Mouse (Mus musculus) heart, embryonic 11.5 days (tissue): ENCODE results near the gene Tceal1. TPM values are rescaled to one million over a fixed set of nuclear protein-coding genes. Genes with fewer than 3 reads are reported as not detected.
"Not testable (repeated sequence)": the region's sequence is repeated elsewhere in the genome, so short reads cannot be mapped to it uniquely, and the experiment has no call there.

ENCODE experiments used
- ATAC-seq: fragments of 200-750 bp; cut with Nextera tagmentation; replicated peaks from 2 replicates; pipeline ENCODE4 v1.8.0; 2017; ENCODE audit warnings: moderate library complexity; ENCODE audit not compliant: insufficient number of reproducible peaks, low FRiP score, low TSS enrichment
- H3K27ac ChIP-seq: fragments of 300-500 bp; sonication (generic); 2 replicates; pipeline ENCODE4 v1.5.1; 2014; ENCODE audit warnings: mild to moderate bottlenecking, low read depth, low read length
- H3K27me3 ChIP-seq: fragments of 300-500 bp; sonication (generic); 2 replicates; pipeline ENCODE4 v1.6.1; 2014; ENCODE audit warnings: mild to moderate bottlenecking, low read length, mixed read lengths; ENCODE audit not compliant: control insufficient read depth, insufficient read depth
- H3K36me3 ChIP-seq: fragments of 300-500 bp; sonication (generic); 2 replicates; pipeline ENCODE4 v1.6.1; 2014; ENCODE audit warnings: mild to moderate bottlenecking, low read length, moderate library complexity, mixed read lengths; ENCODE audit not compliant: control insufficient read depth, insufficient read depth
- H3K4me1 ChIP-seq: fragments of 300-500 bp; sonication (generic); 2 replicates; pipeline ENCODE4 v1.6.1; 2014; ENCODE audit warnings: low read length; ENCODE audit not compliant: control insufficient read depth, insufficient read depth
- H3K4me2 ChIP-seq: fragments of 300-500 bp; sonication (generic); 2 replicates; pipeline ENCODE4 v1.6.1; 2014; ENCODE audit warnings: mild to moderate bottlenecking, moderate library complexity
- H3K4me3 ChIP-seq: fragments of 300-500 bp; sonication (generic); 2 replicates; pipeline ENCODE4 v1.5.1; 2014; ENCODE audit warnings: low read depth, low read length
- H3K9ac ChIP-seq: fragments of 300-500 bp; sonication (generic); 2 replicates; pipeline ENCODE4 v1.6.1; 2014; ENCODE audit warnings: mild to moderate bottlenecking, low read depth, low read length, moderate library complexity
- H3K9me3 ChIP-seq: fragments of 300-500 bp; sonication (generic); replicated peaks from 2 replicates; pipeline ENCODE4 v1.6.1; 2016; ENCODE audit warnings: low read length; ENCODE audit not compliant: control insufficient read depth
- WGBS: fragments of 180-500 bp; shearing (Covaris S2); extraction: QIAGEN DNeasy Blood & Tissue Kit; methylation state at CpG from one replicate; pipeline ENCODE4 v1.1.7; 2014; ENCODE audit not compliant: insufficient replicate concordance; 5-methylcytosine and 5-hydroxymethylcytosine counted together
- polyA plus RNA-seq: library from polyadenylated mRNA; unstranded; fragments of >200 nt; fragmentation: Nextera tagmentation; extraction: Ambion mirVana; gene quantifications from 2 replicates; pipeline ENCODE4 v1.2.1, GENCODE M21; 2014

Tceal1 gene
- polyA plus RNA-seq, 1 experiment from 2014 or later, result 7.3 TPM

DNA sequence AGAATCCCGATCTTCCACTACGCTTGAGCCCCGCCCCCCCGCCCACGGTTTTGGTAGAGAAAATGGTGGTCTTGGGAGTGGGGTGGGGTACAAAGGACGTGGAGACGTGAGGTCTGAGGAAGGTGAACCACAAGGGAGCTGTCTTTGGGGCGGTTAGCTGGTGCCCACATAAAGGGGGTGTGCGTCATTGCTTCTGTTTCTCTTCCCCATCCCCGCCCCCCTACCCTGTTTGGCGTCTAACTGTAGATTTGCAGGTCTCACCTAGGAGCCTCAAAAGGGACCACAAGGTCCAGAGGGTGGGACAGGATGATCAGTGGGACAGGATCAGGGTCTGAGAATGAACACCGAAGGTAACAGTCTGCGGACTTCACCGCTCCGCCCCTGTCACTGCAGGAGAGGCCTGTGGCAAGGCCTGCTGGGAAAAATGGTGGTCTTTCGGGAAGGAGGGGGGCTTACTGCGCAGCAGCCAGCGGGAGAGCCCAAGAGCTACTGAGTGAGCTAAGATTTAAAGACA lies 443 bp downstream of the Tceal1 start:
- no peaks in the 10 kb centered on the region for H3K27me3 ChIP-seq
- H3K4me1 ChIP-seq, result no peaks in the 10 kb centered on the region
- H3K36me3 ChIP-seq, result no peaks in the 10 kb centered on the region
- peak overlapping the region; percentile 52 for H3K4me3 ChIP-seq
- WGBS, result 15% methylated on average over 18 of the region's 18 CpGs
- ATAC-seq, result peak; percentile 84
- H3K27ac ChIP-seq, result peak overlapping the region; percentile 75
- no peaks in the 10 kb centered on the region for H3K9me3 ChIP-seq
- H3K4me2 ChIP-seq, result peak overlapping the region; percentile 65
- peak overlapping the region; percentile 77 for H3K9ac ChIP-seq

DNA sequence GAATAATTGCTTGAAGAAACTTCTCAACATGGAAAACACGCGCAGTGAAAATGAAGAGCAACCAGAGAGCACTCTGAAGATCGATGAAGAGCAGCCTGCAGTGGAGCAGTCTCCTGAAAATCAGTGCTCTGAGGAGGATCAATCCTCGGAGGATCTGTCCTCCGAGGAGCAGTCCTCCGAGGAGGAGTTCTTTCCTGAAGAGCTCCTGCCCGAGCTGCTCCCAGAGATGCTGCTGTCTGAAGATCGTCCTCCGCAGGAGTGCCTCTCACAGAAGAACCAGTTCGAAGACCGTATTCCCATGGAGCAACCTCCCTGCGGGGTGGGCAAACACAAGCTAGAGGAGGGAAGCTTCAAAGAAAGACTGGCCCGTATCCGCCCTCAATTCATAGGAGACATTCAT lies 1.0 kb downstream of the Tceal1 start:
- no peaks in the 10 kb centered on the region for H3K36me3 ChIP-seq
- no peak for ATAC-seq
- H3K27me3 ChIP-seq, result no peaks in the 10 kb centered on the region
- peak overlapping the region; percentile 77 for H3K9ac ChIP-seq
- WGBS, result 25% methylated on average over 14 of the region's 14 CpGs
- no peak overlapping the region for H3K27ac ChIP-seq
- H3K4me2 ChIP-seq, result peak overlapping the region; percentile 65
- H3K9me3 ChIP-seq, result no peaks in the 10 kb centered on the region
- H3K4me1 ChIP-seq, result no peaks in the 10 kb centered on the region
- H3K4me3 ChIP-seq, result peak overlapping the region; percentile 52

DNA sequence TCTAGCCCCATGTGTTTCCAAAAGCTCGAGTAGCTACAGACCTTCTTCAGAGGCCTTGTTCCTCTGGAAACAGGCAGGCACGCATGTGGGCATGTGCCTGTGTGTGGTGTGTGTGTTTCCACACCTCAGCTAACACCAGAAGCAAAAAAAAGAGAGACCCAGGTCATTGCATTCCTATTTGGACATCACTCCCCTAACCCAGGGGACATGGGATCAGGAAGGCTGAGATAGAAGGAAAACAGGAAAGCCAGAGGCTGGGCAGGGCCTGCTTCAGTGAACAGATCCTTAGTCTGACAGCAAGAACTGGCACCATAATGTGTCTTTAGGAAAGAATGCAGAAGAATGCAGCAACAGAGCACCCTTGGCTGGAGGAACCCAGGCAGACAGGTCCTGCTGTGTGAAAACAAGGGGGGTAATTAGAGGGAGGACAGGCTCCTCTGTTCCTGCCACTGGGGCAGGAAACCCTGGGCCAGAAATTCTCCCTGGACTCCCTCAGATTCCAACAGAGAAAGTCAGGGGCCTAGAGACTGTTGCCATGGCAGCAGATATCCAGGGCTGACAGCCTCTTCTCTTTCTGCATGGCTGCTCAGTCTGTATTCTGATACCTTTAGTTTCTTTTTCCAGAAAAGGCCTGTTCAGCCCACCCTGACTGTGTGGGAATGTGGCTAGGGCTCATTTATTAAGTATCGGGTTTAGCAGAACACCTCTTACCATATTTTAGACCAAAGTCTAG lies 7.1 kb downstream of the Tceal1 start:
- ATAC-seq, H3K4me1 ChIP-seq: not testable (repeated sequence)
- WGBS, result 72% methylated on average over 3 of the region's 3 CpGs

DNA sequence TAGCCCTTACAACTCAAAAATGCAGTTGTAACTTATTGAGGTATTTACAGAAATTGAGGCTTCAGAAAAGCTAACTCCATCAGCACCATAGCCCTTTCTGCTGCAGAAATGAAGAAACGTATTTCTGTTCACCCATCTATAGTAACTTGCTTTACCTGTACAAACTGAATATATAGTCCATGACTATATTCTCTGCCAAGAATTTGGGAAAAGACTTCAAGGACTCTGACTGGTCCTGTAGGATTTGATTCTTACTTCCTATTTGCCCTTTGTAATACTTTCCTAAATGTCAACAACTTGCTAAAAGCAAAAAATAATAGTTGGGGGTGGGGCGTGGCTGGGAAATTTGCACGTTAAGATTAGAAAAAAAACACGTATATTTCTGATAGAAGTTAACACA lies 24.2 kb downstream of the Tceal1 start:
- no peak overlapping the region for H3K4me2 ChIP-seq
- no peaks in the 10 kb centered on the region for H3K27me3 ChIP-seq
- WGBS, result 86% methylated on average over 4 of the region's 4 CpGs
- H3K9ac ChIP-seq, result no peak overlapping the region
- no peaks in the 10 kb centered on the region for H3K36me3 ChIP-seq
- no peaks in the 10 kb centered on the region for H3K4me1 ChIP-seq
- H3K27ac ChIP-seq, result no peak overlapping the region
- no peak overlapping the region for H3K4me3 ChIP-seq
- no peak for ATAC-seq
- no peaks in the 10 kb centered on the region for H3K9me3 ChIP-seq

More for the DNA sequence above, 7.1 kb downstream of the Tceal1 start:
- not testable (repeated sequence) for H3K4me3 ChIP-seq, H3K27ac ChIP-seq, H3K36me3 ChIP-seq, H3K27me3 ChIP-seq, H3K9me3 ChIP-seq, H3K4me2 ChIP-seq, H3K9ac ChIP-seq

DNA sequence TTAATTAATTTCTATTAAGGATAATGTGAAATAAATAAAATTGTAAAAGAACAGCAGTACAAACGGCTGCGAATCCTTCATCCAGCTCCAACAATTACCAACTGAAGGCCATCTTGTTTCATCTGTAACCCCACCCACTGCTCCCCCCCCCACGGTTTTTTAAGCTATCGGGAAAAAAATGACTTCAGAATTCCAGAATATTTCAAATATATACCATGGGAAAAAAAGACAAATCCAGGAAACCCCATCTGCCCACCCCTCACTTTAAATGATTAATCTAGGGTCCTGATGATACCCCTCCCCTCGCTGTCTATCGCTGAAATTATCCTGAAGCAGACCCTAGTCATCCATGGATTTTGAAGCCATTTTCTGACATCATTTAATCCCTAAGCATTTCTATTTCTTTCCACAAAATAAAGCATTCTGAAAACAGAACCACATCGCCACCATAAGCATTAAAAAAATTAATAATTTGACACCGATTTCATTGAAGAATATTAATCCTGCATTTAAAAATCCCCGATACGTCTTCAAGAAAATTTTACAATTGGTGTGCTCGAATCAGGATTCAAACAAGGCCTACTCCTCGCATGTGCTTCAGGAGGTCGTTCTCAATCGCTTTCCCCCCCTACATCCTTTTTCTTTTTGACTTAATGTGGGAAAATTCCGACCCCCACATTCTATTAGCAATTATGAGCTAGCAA lies 32.5 kb downstream of the Tceal1 start:
- Histone ChIP-seq H3K4me2 (peak overlapping the region; percentile 39), H3K4me3 (peak overlapping the region; percentile 59), H3K9me3 (no peaks in the 10 kb centered on the region), H3K9ac (peak overlapping the region; percentile 80), H3K27ac (peak overlapping the region; percentile 89), H3K4me1 (peaks cover 3% of the 10 kb centered on the region; the same call in 1 of the 2 replicates), H3K36me3 (no peaks in the 10 kb centered on the region), H3K27me3 (no peaks in the 10 kb centered on the region)
- WGBS, result 22% methylated on average over 15 of the region's 15 CpGs
- no peak for ATAC-seq

DNA sequence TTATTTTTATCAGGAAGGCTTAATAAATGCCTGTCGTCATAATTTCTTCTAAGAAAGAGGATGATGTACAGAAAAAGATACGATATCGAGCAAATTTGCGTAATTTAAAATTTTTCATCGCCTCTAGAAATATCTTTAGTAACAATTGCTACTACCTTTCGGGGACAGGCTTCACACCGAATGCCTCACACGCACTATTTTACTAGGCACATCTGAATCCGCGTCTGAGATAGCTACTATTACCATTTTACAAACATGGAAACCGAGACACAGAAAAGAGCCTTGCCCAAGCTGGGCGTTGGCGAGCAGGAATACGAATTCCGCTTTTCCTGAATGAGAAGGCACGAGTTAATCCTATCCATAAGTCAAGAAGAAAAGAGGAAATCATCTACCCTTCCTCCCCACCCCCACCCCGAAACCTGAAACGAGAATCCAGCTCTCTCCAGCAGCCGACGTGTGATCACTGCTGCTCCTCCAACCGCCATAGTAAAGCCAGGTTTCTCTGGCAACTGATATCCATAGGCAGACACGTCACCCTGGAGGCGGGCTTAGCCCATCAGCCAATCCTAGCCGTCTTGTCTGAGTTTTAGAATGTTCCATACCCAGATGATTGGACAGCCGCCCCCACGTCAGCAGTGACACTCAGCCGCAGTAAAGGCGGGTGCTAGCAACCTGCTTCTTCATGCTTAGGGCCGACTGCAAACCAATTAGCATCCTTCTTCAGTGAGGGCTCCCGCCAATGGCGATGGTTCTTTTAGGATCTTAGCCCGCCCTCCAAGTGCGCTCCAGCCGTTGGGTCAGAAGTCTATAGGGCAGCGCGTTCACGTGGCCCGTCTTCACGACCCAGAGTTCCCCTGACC lies 33.2 kb downstream of the Tceal1 start:
- 25% methylated on average over 39 of the region's 39 CpGs for WGBS
- Histone ChIP-seq H3K9ac (peak overlapping the region; percentile 80), H3K4me1 (peaks cover 3% of the 10 kb centered on the region; the same call in 1 of the 2 replicates)

DNA sequence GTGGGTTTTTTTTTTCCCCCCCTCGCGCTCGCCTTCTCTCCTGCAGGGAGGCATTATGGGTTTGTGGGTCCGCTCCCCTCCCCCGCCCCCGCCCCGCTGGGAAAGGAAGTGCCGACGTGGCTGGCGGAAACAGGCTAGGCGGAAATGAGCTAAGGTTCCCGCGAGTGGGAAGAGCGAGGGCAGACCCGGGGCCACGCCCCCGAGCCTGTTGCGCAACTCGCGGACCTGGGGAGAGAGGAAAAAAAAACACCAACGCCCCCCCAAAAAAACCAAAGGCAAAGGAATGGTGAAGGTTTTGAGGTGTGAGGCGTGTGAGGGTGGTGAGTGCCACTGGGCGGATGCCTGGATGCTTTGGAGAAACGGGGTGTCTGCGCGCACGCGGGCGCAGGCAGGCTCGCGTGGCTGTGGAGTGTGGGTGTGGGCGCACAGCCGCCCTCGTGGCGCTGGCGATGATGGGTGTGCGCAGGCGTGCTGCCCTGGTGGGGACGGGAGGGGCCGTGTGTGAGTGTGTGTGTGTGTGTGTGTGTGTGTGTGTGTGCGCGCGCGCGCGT lies 33.9 kb downstream of the Tceal1 start:
- H3K27me3 ChIP-seq, result no peaks in the 10 kb centered on the region
- no peaks in the 10 kb centered on the region for H3K9me3 ChIP-seq
- peak; percentile 80 for ATAC-seq
- WGBS, result 26% methylated on average over 44 of the region's 46 CpGs
- peak overlapping the region; percentile 90 for H3K27ac ChIP-seq
- peaks cover 3% of the 10 kb centered on the region; the same call in 1 of the 2 replicates for H3K4me1 ChIP-seq
- no peaks in the 10 kb centered on the region for H3K36me3 ChIP-seq
- peak overlapping the region; percentile 69 for H3K9ac ChIP-seq
- peak overlapping the region; percentile 59 for H3K4me3 ChIP-seq
- H3K4me2 ChIP-seq, result peak overlapping the region; percentile 61

More for the DNA sequence above, 33.2 kb downstream of the Tceal1 start:
- H3K27ac ChIP-seq, result peak overlapping the region; percentile 90
- no peaks in the 10 kb centered on the region for H3K9me3 ChIP-seq
- no peaks in the 10 kb centered on the region for H3K36me3 ChIP-seq
- peak overlapping the region; percentile 39 for H3K4me2 ChIP-seq
- peak; percentile 95 for ATAC-seq
- H3K4me3 ChIP-seq, result peak overlapping the region; percentile 59
- no peaks in the 10 kb centered on the region for H3K27me3 ChIP-seq

DNA sequence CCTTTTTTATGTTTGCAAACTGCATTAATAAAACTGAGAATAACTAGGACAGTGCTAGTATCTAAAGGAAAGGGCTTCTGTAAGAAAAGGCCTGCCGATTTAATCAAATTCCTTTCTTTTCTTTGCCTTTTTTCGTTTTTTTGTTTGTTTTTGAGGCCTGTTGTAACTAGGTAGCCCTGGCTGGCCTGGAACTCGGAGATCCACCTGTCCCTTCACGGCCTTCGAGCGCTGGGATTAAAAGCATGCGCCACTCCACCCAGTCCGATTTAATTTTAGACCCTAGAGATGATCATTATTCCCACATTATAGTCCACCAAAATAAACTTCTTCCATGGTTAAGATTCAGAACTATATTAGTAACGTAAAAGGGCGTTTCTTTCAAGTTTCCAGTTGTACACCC lies 34.5 kb downstream of the Tceal1 start:
- H3K27ac ChIP-seq, result peak overlapping the region; percentile 90
- ATAC-seq, result no peak
- no peaks in the 10 kb centered on the region for H3K9me3 ChIP-seq
- no peaks in the 10 kb centered on the region for H3K36me3 ChIP-seq
- H3K27me3 ChIP-seq, result no peaks in the 10 kb centered on the region
- H3K9ac ChIP-seq, result peak overlapping the region; percentile 69
- peak overlapping the region; percentile 61 for H3K4me2 ChIP-seq
- peak overlapping the region; percentile 59 for H3K4me3 ChIP-seq
- H3K4me1 ChIP-seq, result peaks cover 3% of the 10 kb centered on the region; the same call in 1 of the 2 replicates
- WGBS, result 25% methylated on average over 10 of the region's 10 CpGs
